Mouse (Mus musculus): Measurements from ENCODE around the gene Zfp385c. TPM values are rescaled to one million over a fixed set of nuclear protein-coding genes. Genes with fewer than 3 reads are reported as not detected.
A peak's percentile ranks its signal among the peaks of the same experiment; 100 is the strongest.

Gene Zfp385c
- polyA plus RNA-seq (2015; fragmentation: Nextera tagmentation; extraction: Ambion mirVana), result 0.75 and 1.1 TPM in 2 replicates

DNA sequence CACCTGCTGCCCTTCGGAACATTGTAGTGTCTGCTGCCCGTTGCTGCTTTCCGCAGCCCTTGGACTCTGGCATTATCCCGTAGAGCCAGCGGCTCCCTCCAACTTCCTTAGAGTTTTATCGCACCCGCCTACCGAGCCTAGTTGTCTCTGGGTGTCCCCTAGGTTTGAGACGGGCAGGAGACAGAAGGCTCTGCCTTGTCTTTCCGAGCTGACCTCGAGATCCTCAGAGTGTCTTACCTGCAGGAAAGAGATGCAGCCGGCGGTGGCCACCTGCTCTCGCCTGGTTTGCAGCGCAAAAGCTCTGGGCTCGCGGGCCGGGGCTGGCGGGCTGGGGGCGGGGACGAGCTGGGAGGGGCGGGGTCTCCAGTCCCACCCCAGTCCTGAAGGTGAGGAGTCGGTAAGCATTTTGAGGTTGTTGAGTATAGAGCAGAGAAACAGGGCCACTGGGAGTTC lies at the start of gene Zfp385c:
TSS of gene Zfp385c (minus strand) at position 292 of the 453 bp plus-strand sequence.
- Histone ChIP-seq H3K9me3 (no peaks in the 10 kb centered on the region), H3K27me3 (peaks cover 37% of the 10 kb centered on the region), H3K27ac (no peak within 1 kb of the TSS), H3K4me1 (peaks cover 16% of the 10 kb centered on the region), H3K36me3 (no peaks in the 10 kb centered on the region), H3K9ac (no peak within 1 kb of the TSS; the same call in 1 of the 2 replicates), H3K4me2 (replicated peaks) (peak within 1 kb of the TSS; percentile 66), H3K4me3 (peak within 1 kb of the TSS; percentile 39)
- WGBS, result under 1% methylated on average over 23 of the region's 23 CpGs
- no peak for ATAC-seq (ENCODE audit: low FRiP score, low read depth)

DNA sequence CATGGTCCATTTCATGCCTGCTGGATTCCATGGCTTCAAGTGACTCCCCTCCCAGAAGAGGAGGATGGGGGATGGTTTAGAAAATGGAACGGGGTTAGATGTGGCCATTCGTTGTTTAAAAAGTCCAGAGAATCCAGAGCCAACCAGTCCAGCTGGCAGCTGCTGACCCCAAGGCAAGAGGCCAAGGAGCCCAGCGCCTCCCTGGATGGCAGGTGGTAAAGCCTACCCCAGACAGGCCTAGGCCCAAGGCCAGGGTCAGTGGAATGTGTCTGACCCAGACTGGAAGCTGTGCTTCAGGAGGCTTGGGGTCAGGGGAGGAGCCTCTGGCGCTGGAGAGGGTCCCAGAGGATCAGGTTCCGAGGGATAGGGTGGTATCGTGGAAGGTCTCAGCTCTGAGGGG lies 49.1 kb upstream of the Zfp385c start:
- ATAC-seq (ENCODE audit: low FRiP score, low read depth), result no peak

DNA sequence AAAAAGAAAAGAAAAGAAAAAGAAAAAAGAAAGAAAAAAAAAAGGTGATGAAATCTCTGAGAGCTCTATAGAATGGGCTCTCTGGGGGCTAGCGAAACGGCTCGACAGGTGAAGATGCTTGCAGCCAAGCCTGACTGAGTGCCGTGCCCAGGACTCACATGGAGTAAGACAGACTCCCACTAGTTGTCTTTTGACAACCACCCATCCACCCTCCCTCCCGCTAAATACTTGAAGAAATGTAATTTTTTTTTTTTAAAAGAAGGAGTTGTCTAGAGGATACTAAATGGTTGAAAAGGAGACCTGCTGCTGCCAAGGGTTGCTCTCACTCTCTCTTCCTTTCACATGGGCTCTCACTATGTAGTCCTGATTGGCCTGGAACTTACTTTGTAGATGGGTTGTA lies 46.5 kb upstream of the Zfp385c start:
- H3K4me2 ChIP-seq (replicated peaks), result peak overlapping the region; percentile 66
- peak overlapping the region; percentile 90 for H3K4me3 ChIP-seq
- peaks cover 20% of the 10 kb centered on the region for H3K4me1 ChIP-seq
- no peak for ATAC-seq (ENCODE audit: low FRiP score, low read depth)
- H3K9me3 ChIP-seq, result no peaks in the 10 kb centered on the region
- peaks cover 5% of the 10 kb centered on the region; the same call in 1 of the 2 replicates for H3K27me3 ChIP-seq
- H3K9ac ChIP-seq, result peak overlapping the region; percentile 64
- 0 out of 2 replicates have a peak, but pooled peaks cover 6% of the 10 kb centered on the region for H3K36me3 ChIP-seq
- 27% methylated on average over 5 of the region's 5 CpGs for WGBS
- no peak overlapping the region for H3K27ac ChIP-seq

More for the DNA sequence above, 49.1 kb upstream of the Zfp385c start:
- Histone ChIP-seq H3K4me2 (replicated peaks) (no peak overlapping the region), H3K4me3 (no peak overlapping the region), H3K27ac (no peak overlapping the region), H3K4me1 (peaks cover 14% of the 10 kb centered on the region), H3K9me3 (no peaks in the 10 kb centered on the region), H3K36me3 (no peaks in the 10 kb centered on the region), H3K9ac (no peak overlapping the region), H3K27me3 (peaks cover 6% of the 10 kb centered on the region; the same call in 1 of the 2 replicates)
- WGBS, result 78% methylated on average over 6 of the region's 6 CpGs

DNA sequence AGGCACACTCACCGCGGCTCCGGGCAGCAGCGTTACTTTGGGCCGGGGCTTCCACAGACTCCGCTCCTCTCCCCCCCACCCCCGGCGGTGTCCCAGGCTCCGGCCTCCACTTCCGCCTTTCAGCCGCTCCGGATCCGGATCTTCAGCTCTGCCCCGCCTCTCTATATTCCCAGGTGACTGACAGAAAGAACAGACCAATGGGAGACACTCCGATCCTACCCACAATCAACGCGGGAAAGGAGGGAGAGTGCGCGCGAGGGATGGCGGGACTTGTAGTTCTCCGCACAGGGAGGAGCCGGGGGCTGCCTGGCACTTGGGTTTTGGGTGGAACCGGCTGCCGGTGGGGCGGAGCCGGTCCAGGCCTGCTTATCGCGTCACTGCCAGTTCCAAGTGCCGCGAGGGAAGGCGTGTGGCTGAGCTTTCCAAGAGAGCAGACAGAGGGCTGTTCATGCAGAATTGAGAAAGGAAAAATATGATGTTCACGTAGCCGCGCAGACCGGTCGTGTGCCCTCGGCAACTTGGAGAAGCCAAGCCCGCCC lies 45.9 kb upstream of the Zfp385c start, which contains the start of gene Rab5c:
TSS of gene Rab5c (minus strand) at position 150 of the 539 bp plus-strand sequence.
- Histone ChIP-seq H3K36me3 (peaks cover 8% of the 10 kb centered on the region), H3K4me3 (peak within 1 kb of the TSS; percentile 90), H3K9ac (peak within 1 kb of the TSS; percentile 91), H3K9me3 (no peaks in the 10 kb centered on the region), H3K27ac (peak within 1 kb of the TSS; percentile 44; the same call in 1 of the 2 replicates), H3K27me3 (peaks cover 5% of the 10 kb centered on the region; the same call in 1 of the 2 replicates), H3K4me2 (replicated peaks) (peak within 1 kb of the TSS; percentile 89), H3K4me1 (peaks cover 20% of the 10 kb centered on the region)
- WGBS, result under 1% methylated on average over 36 of the region's 39 CpGs
- peak; percentile 100 for ATAC-seq (ENCODE audit: low FRiP score, low read depth)

DNA sequence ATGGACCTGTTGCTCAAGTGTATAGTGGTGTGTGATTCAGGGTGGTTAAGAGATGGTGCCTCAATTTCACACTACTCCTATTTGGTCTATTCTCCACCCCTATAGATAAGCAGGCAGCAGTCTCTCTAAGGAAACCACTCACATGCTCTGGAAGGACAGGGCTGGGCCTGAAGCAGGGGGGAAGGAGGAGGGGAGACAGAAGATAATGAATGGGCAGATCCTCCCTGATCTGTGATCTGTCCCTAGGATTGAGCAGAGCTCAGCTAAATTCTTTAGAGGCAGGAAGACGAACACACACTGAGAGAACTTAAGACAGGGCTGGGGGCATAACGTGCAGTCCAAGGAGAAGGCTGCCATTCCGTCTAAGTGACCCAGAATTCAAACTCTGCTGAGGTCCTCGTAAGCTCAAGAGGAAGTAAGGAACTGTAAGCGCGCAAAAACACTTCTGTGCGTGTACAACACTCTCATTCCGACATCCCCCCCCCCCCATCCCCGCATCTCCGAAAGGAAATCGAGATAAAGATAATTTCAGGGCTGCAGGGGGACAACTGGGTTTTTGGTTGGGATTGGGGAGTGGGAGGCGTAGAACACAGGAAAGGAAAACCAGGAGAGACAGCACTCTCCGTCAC lies 45.0 kb upstream of the Zfp385c start:
- H3K9ac ChIP-seq, result peak overlapping the region; percentile 91
- no peak for ATAC-seq (ENCODE audit: low FRiP score, low read depth)
- peaks cover 5% of the 10 kb centered on the region; the same call in 1 of the 2 replicates for H3K27me3 ChIP-seq
- H3K4me1 ChIP-seq, result peaks cover 20% of the 10 kb centered on the region
- no peak overlapping the region for H3K27ac ChIP-seq
- H3K4me2 ChIP-seq (replicated peaks), result peak overlapping the region; percentile 89
- H3K4me3 ChIP-seq, result peak overlapping the region; percentile 90
- WGBS, result 2% methylated on average over 13 of the region's 13 CpGs
- H3K36me3 ChIP-seq, result peaks cover 18% of the 10 kb centered on the region
- no peaks in the 10 kb centered on the region for H3K9me3 ChIP-seq

DNA sequence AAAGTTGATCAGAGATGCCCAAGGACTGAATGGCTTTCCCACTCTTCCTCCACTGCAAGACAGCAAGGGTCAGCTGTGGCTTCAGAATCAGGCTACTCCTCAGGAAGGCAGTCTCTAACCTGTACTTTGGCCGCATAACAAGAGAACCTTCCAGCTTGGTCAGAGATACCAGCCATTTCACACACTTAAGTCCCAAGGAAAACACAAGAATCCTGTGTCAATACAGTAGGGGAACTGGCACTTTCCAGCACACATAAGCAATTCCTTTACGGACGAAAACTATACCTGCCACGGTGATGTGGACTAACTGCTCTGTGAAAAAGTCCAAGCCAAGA lies 44.5 kb upstream of the Zfp385c start:
- H3K9ac ChIP-seq, result peak overlapping the region; percentile 91

DNA sequence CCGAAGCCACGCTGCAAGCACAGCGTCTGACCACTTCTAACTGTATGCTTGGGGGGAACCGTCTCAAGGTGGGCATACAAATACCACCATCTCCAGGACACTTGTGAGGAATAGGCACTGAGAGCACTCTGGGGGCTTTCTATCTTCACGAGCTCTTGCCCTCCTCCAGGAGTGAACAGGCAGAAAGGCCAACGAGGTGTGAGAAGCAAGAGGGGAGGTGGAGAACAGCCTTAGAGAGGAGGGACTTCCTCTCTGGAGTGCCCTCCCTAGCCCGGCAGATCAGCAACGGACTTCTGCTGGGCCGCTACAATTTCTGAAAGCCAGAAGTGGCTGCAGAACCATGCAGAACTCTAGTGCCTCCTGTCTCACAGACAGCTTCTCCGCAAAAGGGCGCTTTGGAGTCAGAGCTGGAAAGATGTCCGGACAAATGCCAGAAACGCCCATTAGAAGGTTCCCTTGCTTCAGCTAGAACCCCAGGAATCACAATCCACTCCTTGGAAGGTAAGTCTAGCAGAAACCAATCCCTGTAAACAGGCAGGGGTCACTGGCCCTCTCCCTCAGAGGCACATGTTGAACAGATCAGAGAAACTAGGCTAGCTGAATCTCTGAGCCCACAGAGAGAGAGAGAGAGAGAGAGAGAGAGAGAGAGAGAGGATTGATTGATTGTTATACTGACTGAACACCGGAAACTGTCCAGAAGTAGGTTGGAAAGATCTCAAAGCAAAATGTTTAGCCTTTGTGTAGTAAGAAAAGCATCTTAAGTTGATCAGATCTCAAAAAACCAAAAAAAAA lies 43.9 kb upstream of the Zfp385c start:
- Histone ChIP-seq H3K36me3 (peaks cover 21% of the 10 kb centered on the region), H3K4me3 (0 out of 2 replicates have a peak overlapping the region, but pooled peaks have one; percentile 1), H3K27me3 (peaks cover 5% of the 10 kb centered on the region; the same call in 1 of the 2 replicates), H3K9me3 (no peaks in the 10 kb centered on the region), H3K27ac (no peak overlapping the region; the same call in 1 of the 2 replicates), H3K4me2 (replicated peaks) (peak overlapping the region; percentile 89), H3K9ac (peak overlapping the region; percentile 91), H3K4me1 (peaks cover 20% of the 10 kb centered on the region)
- WGBS, result 71% methylated on average over 14 of the region's 14 CpGs
- no peak for ATAC-seq (ENCODE audit: low FRiP score, low read depth)

More for the DNA sequence above, 44.5 kb upstream of the Zfp385c start:
- no peak for ATAC-seq (ENCODE audit: low FRiP score, low read depth)
- peaks cover 20% of the 10 kb centered on the region for H3K4me1 ChIP-seq
- 77% methylated on average over 4 of the region's 4 CpGs for WGBS
- peaks cover 5% of the 10 kb centered on the region; the same call in 1 of the 2 replicates for H3K27me3 ChIP-seq
- H3K36me3 ChIP-seq, result peaks cover 21% of the 10 kb centered on the region
- H3K9me3 ChIP-seq, result no peaks in the 10 kb centered on the region
- H3K4me3 ChIP-seq, result peak overlapping the region; percentile 90
- H3K27ac ChIP-seq, result no peak overlapping the region
- H3K4me2 ChIP-seq (replicated peaks), result peak overlapping the region; percentile 89

DNA sequence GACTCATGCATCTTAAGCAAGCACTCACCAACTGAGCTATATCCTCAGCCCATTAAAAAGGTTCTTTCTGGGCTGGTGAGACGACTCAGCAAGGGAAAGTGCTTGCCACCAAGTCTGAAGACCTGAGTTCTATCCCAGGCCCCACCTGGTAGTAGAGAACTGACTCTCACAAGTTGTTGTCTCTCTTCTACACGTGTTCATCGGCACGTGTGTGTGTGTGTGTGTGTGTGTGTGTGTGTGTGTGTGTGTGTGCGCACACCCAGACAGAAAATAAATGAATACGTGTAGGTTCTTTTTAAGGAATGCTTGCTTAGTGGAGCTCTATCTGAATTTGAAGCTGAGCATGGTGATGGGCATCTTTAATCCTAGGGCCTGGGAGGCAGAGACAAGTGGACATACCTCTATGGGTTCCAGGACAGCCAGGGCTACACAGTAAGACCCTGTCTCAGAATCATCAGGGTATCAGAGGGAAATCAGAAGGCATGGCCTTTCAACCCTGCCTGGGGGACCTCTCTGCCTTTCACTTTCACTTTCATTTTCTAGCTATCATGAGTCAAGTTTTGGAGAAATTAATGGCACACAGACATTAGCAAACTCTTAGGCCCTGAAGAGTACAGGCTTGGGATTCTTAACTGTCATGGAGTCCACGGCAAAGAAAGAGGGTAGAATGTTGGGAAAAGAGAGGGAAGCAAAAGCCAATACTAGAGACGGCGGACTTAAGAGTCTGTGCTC lies 43.0 kb upstream of the Zfp385c start:
- WGBS, result 88% methylated on average over 9 of the region's 9 CpGs
- Histone ChIP-seq H3K9ac (peak overlapping the region; percentile 91; the same call in 1 of the 2 replicates), H3K4me3 (0 out of 2 replicates have a peak overlapping the region, but pooled peaks have one; percentile 1)

DNA sequence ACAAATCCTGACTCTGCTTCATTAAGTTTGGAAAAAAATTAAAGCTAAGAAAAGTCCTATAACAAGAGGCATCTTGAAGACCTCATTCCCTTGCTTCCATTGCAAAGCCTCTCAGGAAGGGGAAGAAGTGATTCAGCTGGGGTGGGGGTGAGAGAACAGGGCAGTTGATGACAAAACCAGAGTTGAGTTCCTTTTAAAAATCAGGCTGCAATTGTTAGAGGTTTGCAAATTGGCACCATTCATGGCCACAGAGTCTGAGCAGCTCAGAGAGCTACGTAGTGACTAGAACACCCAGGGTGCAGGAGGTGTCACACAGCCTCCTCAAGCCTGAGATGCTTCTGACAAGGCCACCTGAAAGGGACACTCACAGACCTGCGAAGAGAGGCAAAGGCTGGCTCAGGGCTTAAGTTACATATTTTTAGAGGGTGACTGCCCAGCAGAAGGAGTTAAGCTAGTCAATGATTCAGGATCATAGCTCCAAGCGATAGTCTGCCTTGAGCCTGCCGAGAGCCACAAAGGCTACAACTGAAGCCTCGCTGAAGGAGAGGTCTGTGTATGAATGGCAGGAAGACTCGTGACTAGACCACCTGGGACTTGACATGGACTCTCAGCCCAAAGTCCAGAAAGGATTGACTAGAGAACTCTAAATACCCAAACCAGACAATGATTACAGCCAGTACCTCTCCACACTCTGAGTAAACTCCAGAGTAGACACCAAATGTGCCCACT lies 38.4 kb upstream of the Zfp385c start:
- Histone ChIP-seq H3K27me3 (no peaks in the 10 kb centered on the region), H3K9ac (no peak overlapping the region), H3K4me1 (0 out of 2 replicates have a peak, but pooled peaks cover 3% of the 10 kb centered on the region), H3K4me3 (no peak overlapping the region), H3K9me3 (no peaks in the 10 kb centered on the region), H3K36me3 (peaks cover 27% of the 10 kb centered on the region), H3K27ac (no peak overlapping the region), H3K4me2 (replicated peaks) (no peak overlapping the region)
- no peak for ATAC-seq (ENCODE audit: low FRiP score, low read depth)
- WGBS, result 82% methylated on average over 6 of the region's 6 CpGs

More for the DNA sequence above, 43.0 kb upstream of the Zfp385c start:
- Histone ChIP-seq H3K27me3 (peaks cover 2% of the 10 kb centered on the region; the same call in 1 of the 2 replicates), H3K4me1 (peaks cover 24% of the 10 kb centered on the region), H3K4me2 (replicated peaks) (peak overlapping the region; percentile 89; the same call in 1 of the 2 replicates), H3K36me3 (peaks cover 21% of the 10 kb centered on the region), H3K27ac (no peak overlapping the region; the same call in 1 of the 2 replicates), H3K9me3 (no peaks in the 10 kb centered on the region)
- no peak for ATAC-seq (ENCODE audit: low FRiP score, low read depth)

DNA sequence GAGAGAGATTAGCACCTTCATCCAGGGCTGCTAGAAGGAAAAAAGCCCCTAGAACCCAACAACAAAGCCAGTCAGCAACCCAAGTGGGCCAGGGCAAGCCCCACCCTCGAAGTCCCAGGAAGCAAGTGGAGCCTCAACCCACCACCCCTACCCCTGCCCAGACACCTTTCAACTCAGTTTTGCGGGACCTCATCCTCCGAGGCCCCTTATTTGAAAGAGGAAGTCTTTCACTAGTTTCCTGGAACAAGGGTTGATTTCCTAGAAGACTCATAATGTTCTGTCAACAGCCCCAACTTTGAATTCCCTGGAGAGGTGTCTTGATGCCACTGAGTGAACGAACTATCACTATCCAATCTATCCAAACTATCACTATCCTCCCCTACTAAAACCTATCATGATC lies 37.7 kb upstream of the Zfp385c start:
- Histone ChIP-seq H3K36me3 (peaks cover 27% of the 10 kb centered on the region), H3K9me3 (no peaks in the 10 kb centered on the region), H3K4me2 (replicated peaks) (no peak overlapping the region), H3K27me3 (no peaks in the 10 kb centered on the region), H3K9ac (no peak overlapping the region), H3K27ac (no peak overlapping the region), H3K4me1 (peaks cover 8% of the 10 kb centered on the region), H3K4me3 (no peak overlapping the region)
- 90% methylated on average over 4 of the region's 4 CpGs for WGBS
- ATAC-seq (ENCODE audit: low FRiP score, low read depth), result no peak

DNA sequence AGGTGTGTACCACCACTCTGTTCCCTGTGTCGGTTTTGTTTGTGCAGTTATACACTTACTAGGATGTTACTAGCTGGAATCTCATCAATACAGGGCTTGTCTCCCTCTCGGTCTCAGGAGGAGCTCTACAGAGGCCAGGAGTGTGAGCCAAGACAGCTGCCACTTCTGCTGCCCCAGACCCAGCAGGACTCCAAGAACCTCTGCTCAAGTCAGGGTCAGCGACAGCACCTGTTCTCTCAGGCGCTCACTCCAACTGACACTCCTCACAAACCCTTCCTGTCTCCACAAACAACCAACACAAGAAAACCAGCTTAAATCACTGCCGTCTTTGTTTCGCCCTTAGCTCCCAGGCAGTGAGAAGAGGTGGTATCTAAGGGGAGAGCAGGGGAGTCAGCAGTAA lies 36.3 kb upstream of the Zfp385c start:
- no peak overlapping the region for H3K4me3 ChIP-seq
- no peak for ATAC-seq (ENCODE audit: low FRiP score, low read depth)
- WGBS, result 86% methylated on average over 6 of the region's 6 CpGs

More for the DNA sequence above, 36.3 kb upstream of the Zfp385c start:
- Histone ChIP-seq H3K4me1 (peaks cover 9% of the 10 kb centered on the region), H3K9ac (no peak overlapping the region), H3K27me3 (no peaks in the 10 kb centered on the region), H3K27ac (no peak overlapping the region), H3K4me2 (replicated peaks) (no peak overlapping the region), H3K36me3 (peaks cover 27% of the 10 kb centered on the region), H3K9me3 (no peaks in the 10 kb centered on the region)
